Mouse (Mus musculus) gastrocnemius, adult 8-10 months (tissue): ENCODE results near the gene Omp. TPM values are rescaled to one million over a fixed set of nuclear protein-coding genes. Genes with fewer than 3 reads are reported as not detected.

Source experiments
- DNase-seq, 2 experiments: peaks; one replicate each; pipeline ENCODE4 v3.0.0; 2022; ENCODE audit warnings: low spot score in 2 of 2
- total RNA-seq, 4 experiments: library from RNA; stranded (reverse); gene quantifications; 2 replicates each; pipeline ENCODE4 v1.2.4; 2022

Omp gene
- total RNA-seq, 4 experiments from 2014 or later, result not detected

DNA sequence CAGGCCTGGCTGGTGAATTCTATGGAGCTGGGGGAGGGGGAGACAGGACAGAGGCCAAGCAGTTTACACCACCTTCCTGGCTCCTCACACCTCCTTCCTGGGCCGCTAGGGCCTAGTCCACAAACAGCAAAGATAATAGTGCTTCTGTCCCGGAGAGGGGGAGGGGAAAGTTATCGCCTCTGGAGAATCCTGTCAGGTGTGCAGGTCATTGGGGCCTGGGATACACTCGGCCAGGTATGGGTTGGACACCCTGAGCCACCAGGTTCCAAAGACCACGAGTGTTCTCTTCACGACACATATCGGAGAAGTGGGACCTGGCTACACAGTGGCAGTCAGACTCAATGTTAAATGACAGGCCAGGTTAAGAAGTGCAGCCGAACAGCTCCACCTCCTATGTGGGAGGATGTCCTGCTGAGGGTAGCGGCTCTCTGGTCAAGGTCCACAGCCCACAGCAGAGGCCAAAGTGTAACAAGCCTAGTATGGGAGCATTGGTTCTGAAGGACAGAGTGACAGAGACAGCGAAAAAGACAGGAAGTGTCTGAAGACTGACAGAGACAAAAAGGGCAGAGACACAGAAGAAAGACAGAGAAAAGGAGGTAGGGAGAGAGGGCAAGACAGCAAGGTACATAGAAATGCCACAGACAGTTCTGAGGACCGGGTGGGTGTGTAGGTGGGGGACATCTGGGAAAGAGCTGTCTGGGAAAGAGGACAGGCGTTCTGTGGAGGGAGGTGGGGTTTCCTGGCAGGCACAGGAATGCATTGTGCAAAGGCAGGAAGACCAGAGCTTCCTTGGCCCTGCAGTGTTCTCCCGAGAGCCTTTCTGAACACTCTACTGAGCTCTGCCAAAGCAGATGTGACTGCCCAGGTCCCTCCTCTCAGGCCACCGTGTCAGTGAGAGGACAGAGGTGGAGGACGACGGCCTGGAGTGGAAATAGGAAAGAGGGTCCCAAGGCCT is 40.5 kb downstream of the Omp start:
- no peak for DNase-seq

DNA sequence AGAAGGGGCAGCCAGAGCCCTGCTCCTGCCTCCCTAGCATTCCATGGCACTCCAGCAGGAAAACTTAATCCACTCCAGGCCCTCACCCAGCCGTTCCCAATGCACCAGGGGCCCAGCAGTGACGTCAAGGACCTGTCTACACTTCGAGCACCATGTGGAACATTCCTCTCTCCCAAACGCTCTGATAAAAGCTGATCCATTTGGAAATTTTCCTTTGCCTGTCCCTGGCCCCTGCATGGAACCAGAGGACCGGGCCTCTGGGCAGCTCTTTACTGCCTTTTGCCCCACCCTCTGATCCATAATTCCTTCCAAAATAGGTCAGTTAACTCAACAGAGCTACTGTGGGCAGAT is 41.4 kb downstream of the Omp start:
- no peak for DNase-seq

DNA sequence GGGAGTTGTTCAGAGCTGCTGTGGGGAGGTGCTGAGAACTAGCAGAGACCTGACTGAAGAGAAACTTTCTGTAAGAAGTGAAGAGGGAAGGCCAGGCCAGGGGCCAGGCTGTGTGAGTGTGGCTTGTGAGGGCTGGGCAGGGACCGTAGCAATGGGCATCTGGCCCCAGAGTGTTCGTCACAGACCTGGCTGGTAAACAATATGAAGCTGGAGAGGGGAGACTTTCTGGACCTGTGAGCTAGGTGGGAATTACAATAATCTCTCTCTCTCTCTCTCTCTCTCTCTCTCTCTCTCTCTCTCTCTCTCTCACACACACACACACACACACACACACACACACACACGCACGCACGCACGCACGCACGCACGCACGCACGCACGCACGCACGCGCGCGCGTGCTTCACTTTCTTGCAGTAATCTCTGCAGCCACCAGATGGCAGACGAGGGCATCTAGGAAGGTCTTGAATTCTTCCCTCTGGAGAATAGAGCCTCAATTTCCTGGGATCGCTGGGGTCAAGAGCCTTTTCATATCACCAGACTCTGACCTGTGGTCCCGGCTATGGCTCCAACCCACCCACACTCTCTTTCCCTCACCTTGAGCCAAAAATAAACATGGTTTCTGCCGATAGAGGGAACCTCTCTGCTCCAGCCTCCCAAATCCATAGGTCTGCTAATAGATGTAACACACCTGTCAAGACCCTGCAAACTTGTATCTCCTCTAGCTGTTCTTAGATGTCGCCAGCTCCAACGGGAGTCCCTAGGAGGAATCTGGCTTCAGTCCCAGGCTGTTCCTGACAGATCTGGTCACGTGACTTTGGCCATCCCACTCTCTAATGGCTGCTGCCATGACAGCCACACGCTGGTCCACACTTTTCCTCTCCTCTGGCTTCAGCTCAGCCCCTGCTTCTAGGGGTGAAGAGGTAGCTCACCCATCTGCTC is 42.0 kb downstream of the Omp start:
- DNase-seq, result peak; percentile 65 to 71

DNA sequence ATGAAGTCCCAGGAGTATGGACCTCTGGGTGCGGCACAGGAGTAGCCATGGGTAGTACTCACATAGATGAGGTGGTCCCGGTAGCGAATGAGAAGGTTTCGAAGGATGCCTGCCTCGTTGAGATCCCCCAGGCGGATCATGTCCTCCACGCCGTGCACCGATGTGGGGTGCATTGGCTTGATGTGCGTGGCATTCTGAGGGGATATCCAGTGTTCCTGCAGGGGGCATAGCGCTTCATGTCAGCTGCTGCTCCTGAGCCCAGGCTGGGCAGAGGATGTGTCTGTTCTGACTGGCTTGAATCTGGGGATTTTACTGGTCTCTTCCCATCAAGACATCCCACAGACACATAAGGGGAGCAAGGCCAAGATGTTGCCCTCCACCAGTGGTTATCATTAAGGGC is 42.8 kb downstream of the Omp start:
- no peak for DNase-seq

DNA sequence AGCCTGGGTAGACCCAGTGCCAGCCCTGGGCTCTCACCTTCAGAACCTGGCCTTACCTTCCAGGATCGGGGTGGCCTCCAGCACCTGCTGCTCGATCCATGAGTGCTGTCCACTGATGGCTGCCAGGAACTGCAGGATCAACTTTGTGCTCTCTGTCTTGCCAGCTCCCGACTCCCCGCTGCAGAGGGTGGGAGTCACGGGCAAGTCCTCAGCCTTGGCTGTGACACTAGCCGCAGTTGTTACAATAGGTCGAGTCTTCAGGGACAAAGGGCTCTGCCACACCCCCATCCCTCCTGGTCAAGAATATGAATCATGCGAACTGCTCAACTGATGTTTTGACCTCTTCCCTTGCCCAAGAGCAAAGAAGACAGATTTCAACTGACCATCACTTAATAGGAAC is 47.7 kb downstream of the Omp start:
- no peak for DNase-seq

DNA sequence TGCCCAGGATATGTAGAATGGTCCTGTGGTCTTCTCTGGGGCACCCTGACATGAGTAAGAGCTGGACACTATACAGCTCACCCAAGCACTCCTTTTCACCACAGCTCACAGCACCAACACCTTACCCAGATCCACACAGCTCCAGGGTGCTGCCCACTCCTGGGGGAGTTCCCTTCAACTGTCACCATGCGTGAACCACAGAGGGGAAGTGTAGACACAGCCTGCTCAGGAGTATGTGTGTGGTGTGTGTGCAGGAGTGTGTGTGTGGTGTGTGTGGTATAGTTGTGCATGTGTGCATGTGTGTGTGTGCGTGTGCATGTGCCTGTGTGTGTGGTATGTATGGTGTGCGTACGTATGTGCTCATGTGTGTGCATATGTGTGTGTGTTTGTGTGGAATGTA is 49.5 kb downstream of the Omp start:
- DNase-seq, result no peak

Other genes with a start within 250 kb of the Omp start
- gene Gdpd4, start 225.5 kb downstream of the Omp start, total RNA-seq, result not detected
- gene Myo7a, start 26.0 kb downstream of the Omp start, total RNA-seq, result 1 to 10 TPM; 1.3 to 2.9 (median 2.2) TPM
- gene Capn5, start 32.8 kb upstream of the Omp start, total RNA-seq, result 1 to 10 TPM in 2 of 4 experiments, under 1 TPM in 2; 0.73 to 1.6 (median 1.0) TPM
- gene B3gnt6, start 54.0 kb upstream of the Omp start, total RNA-seq, result not detected
- gene Acer3, start 175.7 kb upstream of the Omp start, total RNA-seq, result 1 to 10 TPM; 1.8 to 4.5 (median 2.9) TPM
- 1 to 10 TPM in 2 of 4 experiments, under 1 TPM in 2; 0.73 to 1.9 (median 1.1) TPM for gene Tsku, start 215.8 kb upstream of the Omp start, total RNA-seq